Mouse (Mus musculus): ENCODE data around the gene Atp5h. TPM values are rescaled to one million over a fixed set of nuclear protein-coding genes. Genes with fewer than 3 reads are reported as not detected.
"Not testable (repeated sequence)": the region's sequence is repeated elsewhere in the genome, so short reads cannot be mapped to it uniquely, and the experiment has no call there.

The Atp5h gene
- total RNA-seq, 1 experiment from 2014 or later = 531 TPM

GRCm38 (mm10) chr11:115403338-115404124 is 16.2 kb downstream of the Atp5h start, which contains the start of gene Mrpl58:
Gene Mrpl58 (plus strand): TSS chr11:115403752.
- peak; percentile 86 for ATAC-seq (replicated peaks; ENCODE audit: low read depth, poor library complexity, severe bottlenecking)

- ATAC-seq (replicated peaks; ENCODE audit: low read depth, poor library complexity, severe bottlenecking) = no peak
Measured at GRCm38 (mm10) chr11:115400630-115401391, 19.0 kb downstream of the Atp5h start.

- no peak for ATAC-seq (replicated peaks; ENCODE audit: low read depth, poor library complexity, severe bottlenecking)
Measured at GRCm38 (mm10) chr11:115400126-115400525, 19.6 kb downstream of the Atp5h start.

DNA sequence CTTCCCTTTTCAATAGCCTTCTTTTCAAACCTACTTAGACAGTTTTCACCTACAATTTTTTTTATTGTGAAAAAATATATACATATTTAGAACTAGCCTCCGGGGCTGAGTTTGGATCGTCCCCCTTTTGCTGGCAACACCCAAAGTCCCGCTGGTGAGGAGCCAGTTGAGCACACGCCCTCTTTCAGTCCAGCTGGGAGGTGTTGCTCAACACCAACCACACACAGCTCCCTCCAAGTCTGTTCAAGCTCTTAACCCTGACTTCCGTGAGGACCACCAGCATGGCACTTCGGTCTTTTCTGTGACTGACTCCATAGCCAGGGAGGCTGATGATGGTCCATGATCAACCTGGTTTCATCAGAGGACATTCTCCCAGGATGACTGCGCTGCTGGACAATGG is 21.7 kb downstream of the Atp5h start:
- ATAC-seq (replicated peaks; ENCODE audit: low read depth, poor library complexity, severe bottlenecking) = 0 out of 2 replicates have a peak, but pooled peaks have one; percentile 42

DNA sequence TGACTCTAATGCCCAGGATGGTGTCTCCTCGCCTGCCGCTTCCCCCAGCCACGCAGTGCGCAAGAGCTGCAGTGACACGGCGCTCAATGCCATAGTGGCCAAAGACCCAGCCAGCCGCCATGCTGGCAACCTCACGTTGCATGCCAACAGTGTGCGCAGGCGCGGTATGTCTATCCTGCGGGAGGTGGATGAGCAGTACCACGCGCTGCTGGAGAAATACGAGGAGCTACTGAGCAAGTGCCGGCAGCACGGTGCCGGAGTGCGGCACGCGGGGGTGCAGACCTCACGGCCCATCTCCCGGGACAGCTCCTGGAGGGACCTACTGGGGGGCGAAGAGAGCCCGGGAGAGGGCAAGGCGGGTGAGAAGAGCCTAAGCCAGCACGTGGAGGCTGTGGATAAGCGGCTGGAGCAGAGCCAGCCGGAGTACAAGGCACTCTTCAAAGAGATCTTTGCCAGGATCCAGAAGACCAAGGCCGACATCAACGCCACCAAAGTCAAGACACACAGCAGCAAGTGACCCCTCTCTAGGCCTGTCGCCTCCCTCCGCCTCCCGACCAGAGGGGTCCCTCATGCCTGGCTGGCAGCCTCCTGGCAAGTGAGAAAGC is 25.9 kb downstream of the Atp5h start:
- ATAC-seq (replicated peaks; ENCODE audit: low read depth, poor library complexity, severe bottlenecking) = no peak

- ATAC-seq (replicated peaks; ENCODE audit: low read depth, poor library complexity, severe bottlenecking) = no peak
Measured at GRCm38 (mm10) chr11:115391358-115391757, 28.4 kb downstream of the Atp5h start.

DNA sequence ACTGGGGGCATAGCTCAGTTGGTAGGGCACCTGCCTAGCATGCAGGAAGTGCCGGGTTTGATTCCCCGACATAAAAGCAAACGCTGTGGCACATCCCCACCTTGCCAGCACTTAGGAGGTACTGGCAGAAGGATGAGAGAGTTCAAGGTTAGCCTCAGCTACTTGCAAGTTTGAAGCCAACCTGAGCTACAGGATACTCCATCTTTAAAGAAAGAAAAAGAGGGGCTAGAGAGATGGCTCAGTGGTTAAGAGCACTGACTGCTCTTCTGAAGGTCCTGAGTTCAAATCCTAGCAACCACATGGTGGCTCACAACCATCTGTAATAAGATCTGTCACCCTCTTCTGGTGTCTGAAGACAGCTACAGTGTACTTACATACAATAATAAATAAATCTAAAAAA is 32.9 kb downstream of the Atp5h start:
- not testable (repeated sequence) for ATAC-seq (replicated peaks; ENCODE audit: low read depth, poor library complexity, severe bottlenecking)

DNA sequence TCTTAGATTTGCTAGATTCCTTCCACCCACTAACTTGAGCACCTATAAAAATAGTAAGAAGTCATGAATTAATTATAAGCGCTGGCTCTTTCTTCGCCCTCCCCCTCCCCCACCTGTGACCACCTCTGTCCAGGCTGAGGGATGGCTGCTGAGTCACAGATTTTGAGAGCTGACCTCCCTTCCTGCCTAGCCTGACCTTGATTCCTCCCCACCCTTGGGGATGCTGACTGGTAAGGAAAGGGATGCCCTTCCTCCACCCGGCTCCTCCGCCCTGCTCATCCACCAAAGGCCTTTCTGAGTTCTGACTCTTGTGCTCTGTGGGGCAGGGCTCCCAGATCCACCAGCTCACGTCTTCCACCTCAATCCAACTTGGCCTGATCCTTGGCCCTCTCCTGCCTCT is 35.2 kb downstream of the Atp5h start:
- no peak for ATAC-seq (replicated peaks; ENCODE audit: low read depth, poor library complexity, severe bottlenecking)

GRCm38 (mm10) chr11:115383701-115384474 is 35.9 kb downstream of the Atp5h start:
- ATAC-seq (replicated peaks; ENCODE audit: low read depth, poor library complexity, severe bottlenecking) = no peak

DNA sequence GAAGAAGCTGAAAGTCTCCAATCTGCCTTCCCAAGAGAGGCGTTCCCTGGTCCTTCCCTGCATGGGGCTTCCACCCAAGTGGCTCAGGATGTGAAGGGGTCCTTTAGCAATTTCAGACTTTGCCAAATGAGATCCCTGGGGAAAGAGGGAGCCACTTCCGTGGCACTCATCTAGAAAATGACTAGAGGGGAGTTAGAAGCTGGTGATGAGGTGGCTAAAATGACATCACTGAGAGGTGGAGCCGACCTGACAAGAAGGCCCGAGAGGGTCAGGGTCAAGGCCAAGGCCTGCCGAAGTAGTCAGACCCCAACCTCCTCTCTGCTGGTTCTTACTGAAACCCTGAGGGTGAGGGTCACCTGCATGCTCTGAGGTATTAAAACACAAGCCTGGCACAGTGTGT is 36.9 kb downstream of the Atp5h start:
- ATAC-seq (replicated peaks; ENCODE audit: low read depth, poor library complexity, severe bottlenecking) = no peak

DNA sequence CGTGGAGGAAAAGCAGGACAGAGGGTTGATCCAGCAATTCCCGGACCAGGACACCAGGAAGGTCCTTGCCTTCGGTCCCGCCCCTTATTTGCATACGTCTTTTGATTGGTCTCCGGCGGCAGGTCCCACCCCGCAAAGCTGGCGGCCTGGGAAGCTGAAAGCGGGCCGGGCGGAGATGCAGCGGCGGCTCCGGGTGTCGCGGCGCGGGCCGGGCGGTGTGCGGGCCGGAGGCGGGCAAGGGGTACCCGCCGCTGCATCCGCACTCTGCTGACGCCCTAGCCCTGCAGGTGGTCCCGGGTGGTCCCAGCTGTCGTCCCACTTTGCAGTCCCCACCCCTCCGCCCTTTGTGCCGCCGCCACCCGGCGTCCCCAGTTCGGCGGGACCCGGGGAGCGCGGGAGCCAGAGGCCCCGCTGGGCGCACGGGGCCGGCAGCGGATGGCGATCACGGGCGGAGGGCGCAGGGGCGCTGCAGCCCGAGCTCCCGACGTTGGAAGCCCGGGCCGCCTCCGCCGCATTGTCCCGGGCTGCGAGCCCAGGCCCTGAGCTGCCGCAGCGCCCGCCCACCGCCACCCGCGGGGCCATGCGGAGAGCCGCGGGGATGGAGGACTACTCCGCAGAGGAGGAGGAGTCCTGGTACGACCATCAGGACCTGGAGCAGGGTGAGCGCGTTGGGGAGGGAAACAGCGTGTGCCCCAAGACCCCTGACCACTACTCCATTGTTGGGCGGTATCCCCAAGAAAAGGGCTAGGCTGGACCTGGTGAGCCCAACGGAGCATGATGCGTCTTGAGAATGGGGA is 37.8 kb downstream of the Atp5h start, which contains the start of gene Cdr2l:
Gene Cdr2l (plus strand): TSS at position 174 of the 797 bp plus-strand sequence.
- ATAC-seq (replicated peaks; ENCODE audit: low read depth, poor library complexity, severe bottlenecking) = no peak

GRCm38 (mm10) chr11:115381276-115381675 is 38.5 kb downstream of the Atp5h start:
- no peak for ATAC-seq (replicated peaks; ENCODE audit: low read depth, poor library complexity, severe bottlenecking)

- ATAC-seq (replicated peaks; ENCODE audit: low read depth, poor library complexity, severe bottlenecking) = no peak
Measured at GRCm38 (mm10) chr11:115377854-115378253, 41.9 kb downstream of the Atp5h start.

DNA sequence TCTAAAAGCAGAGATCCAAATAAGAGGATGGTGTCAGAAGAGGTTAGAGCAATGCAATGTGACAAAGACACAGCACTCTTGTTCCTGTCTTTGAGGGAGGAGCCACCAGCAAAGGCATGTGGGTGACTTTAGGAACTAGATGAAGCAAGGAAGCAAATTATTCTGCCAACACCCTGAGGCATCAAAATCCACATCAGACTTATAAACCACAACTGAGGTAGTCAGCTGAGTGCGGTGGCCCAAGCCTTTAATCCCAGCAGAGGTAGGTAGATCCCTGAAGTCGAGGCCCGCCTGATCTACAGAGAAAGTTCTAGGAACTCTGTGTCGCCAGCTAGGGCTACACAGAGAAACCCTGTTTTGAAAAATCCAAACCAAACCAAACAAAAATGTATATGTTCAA is 42.5 kb downstream of the Atp5h start:
- ATAC-seq (replicated peaks; ENCODE audit: low read depth, poor library complexity, severe bottlenecking) = no peak

DNA sequence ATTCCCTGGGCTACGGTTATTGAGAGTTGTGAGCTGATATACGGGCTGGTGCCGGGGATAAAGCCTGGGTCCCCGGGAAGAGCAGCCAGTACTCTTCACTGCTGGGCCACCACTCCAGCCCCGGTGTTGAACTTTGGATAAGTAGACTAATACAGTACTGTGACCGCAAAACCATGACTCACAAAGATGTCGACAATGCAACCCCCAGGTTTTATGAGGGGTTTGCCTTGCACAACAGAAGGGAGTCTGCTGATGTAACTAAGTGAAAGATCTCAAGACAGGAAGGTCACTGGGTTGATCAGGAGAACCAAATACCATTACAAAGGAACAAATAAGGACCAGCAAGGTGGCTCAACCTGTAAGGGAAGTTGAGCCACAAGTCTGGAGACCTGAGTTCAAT is 43.0 kb downstream of the Atp5h start:
- ATAC-seq (replicated peaks; ENCODE audit: low read depth, poor library complexity, severe bottlenecking) = no peak

GRCm38 (mm10) chr11:115374695-115375425 is 44.9 kb downstream of the Atp5h start:
- no peak for ATAC-seq (replicated peaks; ENCODE audit: low read depth, poor library complexity, severe bottlenecking)

GRCm38 (mm10) chr11:115373805-115374694 is 45.7 kb downstream of the Atp5h start:
- peak; percentile 66 for ATAC-seq (replicated peaks; ENCODE audit: low read depth, poor library complexity, severe bottlenecking)

GRCm38 (mm10) chr11:115372737-115373136 is 47.0 kb downstream of the Atp5h start:
- no peak for ATAC-seq (replicated peaks; ENCODE audit: low read depth, poor library complexity, severe bottlenecking)
